Mouse (Mus musculus) kidney, embryonic 15.5 days (tissue): ENCODE data around the gene Crip1. TPM values are rescaled to one million over a fixed set of nuclear protein-coding genes. Genes with fewer than 3 reads are reported as not detected.

Experiments used
- ATAC-seq: fragments of 200-750 bp; cut with Nextera tagmentation; replicated peaks from 2 replicates; pipeline ENCODE4 v1.8.0; 2017; ENCODE audit warnings: moderate TSS enrichment; ENCODE audit not compliant: low FRiP score
- H3K27ac ChIP-seq: fragments of 300-500 bp; sonication (generic); 2 replicates; pipeline ENCODE4 v1.5.1; 2015; ENCODE audit warnings: mild to moderate bottlenecking, inconsistent platforms
- H3K27me3 ChIP-seq: fragments of 300-500 bp; sonication (generic); 2 replicates; pipeline ENCODE4 v1.6.1; 2015; ENCODE audit warnings: inconsistent platforms
- H3K36me3 ChIP-seq: fragments of 300-500 bp; sonication (generic); 2 replicates; pipeline ENCODE4 v1.6.1; 2015; ENCODE audit warnings: inconsistent platforms
- H3K4me1 ChIP-seq: fragments of 300-500 bp; sonication (generic); 2 replicates; pipeline ENCODE4 v1.6.1; 2015; ENCODE audit warnings: inconsistent platforms
- H3K4me2 ChIP-seq: fragments of 300-500 bp; sonication (generic); 2 replicates; pipeline ENCODE4 v1.6.1; 2015; ENCODE audit warnings: moderate library complexity, mild to moderate bottlenecking, inconsistent platforms
- H3K4me3 ChIP-seq: fragments of 300-500 bp; sonication (generic); replicated peaks from 2 replicates; pipeline ENCODE4 v1.5.1; 2015; ENCODE audit warnings: mild to moderate bottlenecking, inconsistent platforms
- H3K9ac ChIP-seq: fragments of 300-500 bp; sonication (generic); 2 replicates; pipeline ENCODE4 v1.6.1; 2015; ENCODE audit warnings: mild to moderate bottlenecking, inconsistent platforms
- H3K9me3 ChIP-seq: fragments of 300-500 bp; sonication (generic); replicated peaks from 2 replicates; pipeline ENCODE4 v1.6.1; 2016; ENCODE audit warnings: inconsistent platforms
- WGBS: fragments of 180-500 bp; shearing (Covaris S2); methylation state at CpG from one replicate; pipeline ENCODE4 v1.1.7; 2015; ENCODE audit warnings: mixed read lengths; 5-methylcytosine and 5-hydroxymethylcytosine counted together
- polyA plus RNA-seq: library from polyadenylated mRNA; unstranded; fragments of >200 nt; fragmentation: Nextera tagmentation; extraction: Ambion mirVana; gene quantifications from 2 replicates; pipeline ENCODE4 v1.2.1, GENCODE M21; 2015

Gene Crip1
- polyA plus RNA-seq, 1 experiment from 2014 or later: 309 TPM

- H3K4me3 ChIP-seq: no peak overlapping the region
- peaks cover 18% of the 10 kb centered on the region; the same call in 1 of the 2 replicates for H3K4me1 ChIP-seq
- no peak overlapping the region for H3K27ac ChIP-seq
- H3K9ac ChIP-seq: no peak overlapping the region
- 83% methylated on average over 4 of the region's 4 CpGs for WGBS
- no peaks in the 10 kb centered on the region for H3K27me3 ChIP-seq
- no peak overlapping the region for H3K4me2 ChIP-seq
- H3K9me3 ChIP-seq: no peaks in the 10 kb centered on the region
- peaks cover 33% of the 10 kb centered on the region for H3K36me3 ChIP-seq
- no peak for ATAC-seq
These were observed 38.5 kb upstream of the Crip1 start for GRCm38 (mm10) chr12:113107431-113108124.

- H3K9me3 ChIP-seq: no peaks in the 10 kb centered on the region
- H3K9ac ChIP-seq: no peak overlapping the region
- no peak overlapping the region for H3K27ac ChIP-seq
- no peak overlapping the region for H3K4me3 ChIP-seq
- peaks cover 10% of the 10 kb centered on the region; the same call in 1 of the 2 replicates for H3K4me1 ChIP-seq
- WGBS: 81% methylated on average over 17 of the region's 17 CpGs
- H3K4me2 ChIP-seq: no peak overlapping the region
- ATAC-seq: no peak
- H3K27me3 ChIP-seq: no peaks in the 10 kb centered on the region
- peaks cover 39% of the 10 kb centered on the region for H3K36me3 ChIP-seq
These were observed 37.4 kb upstream of the Crip1 start for GRCm38 (mm10) chr12:113108528-113109283.

- no peaks in the 10 kb centered on the region for H3K9me3 ChIP-seq
- peaks cover 10% of the 10 kb centered on the region; the same call in 1 of the 2 replicates for H3K4me1 ChIP-seq
- WGBS: 82% methylated on average over 10 of the region's 10 CpGs
- no peak overlapping the region for H3K27ac ChIP-seq
- peaks cover 44% of the 10 kb centered on the region for H3K36me3 ChIP-seq
- no peak for ATAC-seq
- no peak overlapping the region for H3K9ac ChIP-seq
- no peaks in the 10 kb centered on the region for H3K27me3 ChIP-seq
- H3K4me2 ChIP-seq: no peak overlapping the region
- no peak overlapping the region for H3K4me3 ChIP-seq
These were observed 36.3 kb upstream of the Crip1 start for GRCm38 (mm10) chr12:113109801-113110200.

- no peak for ATAC-seq
- no peaks in the 10 kb centered on the region for H3K9me3 ChIP-seq
- no peak overlapping the region for H3K27ac ChIP-seq
- no peaks in the 10 kb centered on the region for H3K4me1 ChIP-seq
- H3K36me3 ChIP-seq: peaks cover 70% of the 10 kb centered on the region
- 88% methylated on average over 4 of the region's 4 CpGs for WGBS
- H3K4me3 ChIP-seq: no peak overlapping the region
- no peak overlapping the region for H3K4me2 ChIP-seq
- no peak overlapping the region for H3K9ac ChIP-seq
- H3K27me3 ChIP-seq: no peaks in the 10 kb centered on the region
These were observed 32.0 kb upstream of the Crip1 start for GRCm38 (mm10) chr12:113114141-113114540.

GRCm38 (mm10) chr12:113114856-113115538 is 31.1 kb upstream of the Crip1 start:
- no peak overlapping the region for H3K4me2 ChIP-seq
- no peaks in the 10 kb centered on the region for H3K4me1 ChIP-seq
- ATAC-seq: no peak
- H3K9me3 ChIP-seq: no peaks in the 10 kb centered on the region
- H3K4me3 ChIP-seq: no peak overlapping the region
- WGBS: 84% methylated on average over 16 of the region's 16 CpGs
- no peak overlapping the region for H3K27ac ChIP-seq
- H3K36me3 ChIP-seq: peaks cover 75% of the 10 kb centered on the region
- H3K9ac ChIP-seq: no peak overlapping the region
- no peaks in the 10 kb centered on the region for H3K27me3 ChIP-seq

GRCm38 (mm10) chr12:113119516-113120410 is 26.4 kb upstream of the Crip1 start:
- no peak overlapping the region for H3K4me3 ChIP-seq
- H3K9ac ChIP-seq: no peak overlapping the region
- H3K4me2 ChIP-seq: no peak overlapping the region
- H3K27ac ChIP-seq: no peak overlapping the region
- H3K9me3 ChIP-seq: no peaks in the 10 kb centered on the region
- 86% methylated on average over 20 of the region's 20 CpGs for WGBS
- peaks cover 94% of the 10 kb centered on the region for H3K36me3 ChIP-seq
- no peaks in the 10 kb centered on the region for H3K4me1 ChIP-seq
- H3K27me3 ChIP-seq: no peaks in the 10 kb centered on the region
- ATAC-seq: peak; percentile 40

GRCm38 (mm10) chr12:113124726-113125125 is 21.4 kb upstream of the Crip1 start:
- 83% methylated on average over 6 of the region's 6 CpGs for WGBS
- no peaks in the 10 kb centered on the region for H3K4me1 ChIP-seq
- H3K9ac ChIP-seq: no peak overlapping the region
- H3K36me3 ChIP-seq: peaks cover 100% of the 10 kb centered on the region
- H3K9me3 ChIP-seq: no peaks in the 10 kb centered on the region
- no peak for ATAC-seq
- H3K27ac ChIP-seq: no peak overlapping the region
- no peaks in the 10 kb centered on the region for H3K27me3 ChIP-seq
- no peak overlapping the region for H3K4me3 ChIP-seq
- H3K4me2 ChIP-seq: no peak overlapping the region

GRCm38 (mm10) chr12:113130732-113131131 is 15.4 kb upstream of the Crip1 start:
- ATAC-seq: no peak
- WGBS: 99% methylated on average over 8 of the region's 8 CpGs
- Histone ChIP-seq H3K27ac (no peak overlapping the region), H3K4me1 (no peaks in the 10 kb centered on the region), H3K36me3 (peaks cover 100% of the 10 kb centered on the region), H3K9me3 (no peaks in the 10 kb centered on the region), H3K4me3 (no peak overlapping the region), H3K27me3 (no peaks in the 10 kb centered on the region), H3K4me2 (no peak overlapping the region), H3K9ac (no peak overlapping the region)

GRCm38 (mm10) chr12:113131601-113132000 is 14.5 kb upstream of the Crip1 start:
- Histone ChIP-seq H3K4me2 (no peak overlapping the region), H3K27me3 (no peaks in the 10 kb centered on the region), H3K4me3 (no peak overlapping the region), H3K9me3 (no peaks in the 10 kb centered on the region), H3K4me1 (no peaks in the 10 kb centered on the region), H3K9ac (no peak overlapping the region), H3K36me3 (peaks cover 100% of the 10 kb centered on the region), H3K27ac (no peak overlapping the region)
- WGBS: 95% methylated on average over 14 of the region's 14 CpGs
- ATAC-seq: no peak

- 52% methylated on average over 2 of the region's 2 CpGs for WGBS
- no peak overlapping the region for H3K27ac ChIP-seq
- no peak for ATAC-seq
- H3K36me3 ChIP-seq: peaks cover 100% of the 10 kb centered on the region
- H3K9me3 ChIP-seq: no peaks in the 10 kb centered on the region
- H3K4me1 ChIP-seq: no peaks in the 10 kb centered on the region
- no peaks in the 10 kb centered on the region for H3K27me3 ChIP-seq
- no peak overlapping the region for H3K9ac ChIP-seq
- H3K4me3 ChIP-seq: no peak overlapping the region
- H3K4me2 ChIP-seq: no peak overlapping the region
These were observed 13.5 kb upstream of the Crip1 start for GRCm38 (mm10) chr12:113132567-113132966.

- Histone ChIP-seq H3K9ac (no peak overlapping the region), H3K4me3 (no peak overlapping the region), H3K9me3 (no peaks in the 10 kb centered on the region), H3K4me2 (no peak overlapping the region), H3K27me3 (no peaks in the 10 kb centered on the region), H3K27ac (no peak overlapping the region), H3K36me3 (peaks cover 100% of the 10 kb centered on the region), H3K4me1 (0 out of 2 replicates have a peak, but pooled peaks cover 2% of the 10 kb centered on the region)
- 91% methylated on average over 9 of the region's 9 CpGs for WGBS
- ATAC-seq: no peak
These were observed 12.9 kb upstream of the Crip1 start for GRCm38 (mm10) chr12:113133260-113133659.
